Mouse (Mus musculus): ENCODE measurements at regions not wholly inside any gene's neighbourhood (a gene's known extent, or its start where the extent isn't known, plus 50 kb on each side); places are given as distances from the start of the nearest gene placed in this dataset.
"Not testable (repeated sequence)": the region's sequence is repeated elsewhere in the genome, so short reads cannot be mapped to it uniquely, and the experiment has no call there.

DNA sequence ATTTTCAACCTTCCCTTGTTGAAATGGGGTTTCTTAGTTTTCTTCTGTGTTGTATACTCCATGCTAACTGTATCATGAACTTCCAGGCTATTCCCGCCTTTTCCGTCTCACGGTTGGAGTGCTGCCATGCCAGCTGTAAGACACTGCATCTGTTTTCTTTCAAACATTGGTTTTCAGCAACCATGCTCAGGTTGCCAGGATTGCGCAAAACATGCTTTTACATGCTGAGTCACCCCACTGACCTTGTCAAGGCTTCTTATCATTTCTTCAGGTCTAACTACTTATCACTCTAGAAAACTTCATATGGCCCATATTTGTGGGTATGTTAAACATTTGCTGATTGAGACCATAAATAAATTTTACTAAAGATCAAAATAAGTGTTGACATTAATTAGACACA, 551.2 kb downstream of the Tlr4 start:
- in situ Hi-C loops (cut with MboI, MseI): no loop called here

DNA sequence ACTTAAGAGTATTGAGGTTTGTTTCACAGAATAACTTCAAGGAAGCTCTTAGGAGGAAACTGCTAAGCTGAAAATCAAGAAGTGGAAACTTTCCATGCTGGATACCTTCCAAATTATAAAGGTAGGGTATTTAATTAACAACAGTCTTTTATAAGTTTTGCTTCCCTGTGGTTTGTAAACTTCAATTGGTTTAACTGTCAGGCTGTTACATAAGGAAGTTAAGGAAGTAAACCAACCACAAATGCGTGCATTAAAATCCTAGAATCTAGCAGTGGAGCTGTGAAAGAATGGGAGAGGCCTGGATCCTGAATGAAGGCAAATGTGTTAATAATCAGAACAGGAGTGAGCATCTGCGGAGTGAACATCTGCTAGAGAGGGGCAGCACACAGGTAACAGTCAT, 560.5 kb downstream of the Tlr4 start:
- in situ Hi-C loops (cut with MboI, MseI): no loop called here

DNA sequence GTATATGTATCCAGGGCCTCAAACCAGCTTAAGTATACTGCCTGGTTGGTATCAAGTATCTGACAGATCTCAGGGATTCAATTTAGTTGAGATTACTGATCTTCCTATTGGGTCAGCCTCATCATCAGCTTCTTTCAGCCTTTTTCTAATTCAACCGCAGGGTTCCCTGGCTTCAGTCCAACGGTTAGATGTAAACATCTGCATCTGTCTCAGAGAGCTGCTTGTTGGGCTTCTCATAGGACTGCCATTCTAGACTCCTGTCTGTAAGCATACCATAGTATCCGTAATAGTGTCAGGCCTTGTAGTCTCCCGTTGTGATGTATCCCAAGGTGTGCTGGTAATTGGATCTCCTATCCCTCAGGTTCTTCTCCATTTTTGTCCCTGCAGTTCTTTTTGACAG, 575.6 kb downstream of the Tlr4 start:
- in situ Hi-C loops (cut with MboI, MseI): no loop called here

DNA sequence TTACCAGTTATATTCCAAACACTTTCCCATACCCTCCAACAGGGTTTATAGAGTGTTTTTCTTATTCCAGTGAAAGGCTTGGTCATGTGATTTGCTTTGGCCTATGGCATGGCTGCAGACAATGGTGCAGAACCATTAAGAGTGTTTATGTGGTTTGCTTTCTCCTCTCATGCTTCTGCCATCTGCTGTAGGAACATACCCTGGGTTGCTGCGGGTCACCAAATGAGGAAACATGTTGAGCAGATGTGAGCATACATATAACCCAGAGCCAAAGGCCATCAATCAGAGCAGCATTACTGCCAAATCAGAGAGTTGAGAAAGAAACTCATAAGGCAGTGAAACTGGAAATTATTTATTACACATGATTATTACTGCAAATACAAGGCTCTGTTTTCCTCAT, 596.7 kb downstream of the Tlr4 start:
- in situ Hi-C loops (cut with MboI, MseI): no loop called here

DNA sequence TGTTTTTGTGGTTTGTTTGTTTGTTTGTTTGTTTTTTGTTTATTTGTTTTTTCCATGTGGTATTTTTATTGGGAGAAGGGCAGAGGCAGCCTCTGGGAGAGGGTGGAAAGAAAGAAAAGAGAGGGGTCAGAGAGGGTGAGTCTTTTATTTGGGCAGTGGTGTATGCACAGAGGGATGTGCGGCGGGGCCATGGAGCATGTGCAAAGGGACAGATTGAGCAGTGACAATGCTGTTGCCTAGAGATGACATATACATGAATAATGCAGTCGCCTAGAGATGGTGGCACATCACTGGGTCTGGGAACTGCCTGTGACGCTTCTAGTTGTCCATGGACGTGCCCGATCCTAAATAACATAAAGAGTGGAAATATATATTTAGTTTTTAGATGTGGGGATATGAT, 598.3 kb downstream of the Tlr4 start:
- in situ Hi-C loops (cut with MboI, MseI): loop anchor here (5.0 kb wide), 1 partner anchor 433 kb away; no protein-coding TSS in a partner anchor

DNA sequence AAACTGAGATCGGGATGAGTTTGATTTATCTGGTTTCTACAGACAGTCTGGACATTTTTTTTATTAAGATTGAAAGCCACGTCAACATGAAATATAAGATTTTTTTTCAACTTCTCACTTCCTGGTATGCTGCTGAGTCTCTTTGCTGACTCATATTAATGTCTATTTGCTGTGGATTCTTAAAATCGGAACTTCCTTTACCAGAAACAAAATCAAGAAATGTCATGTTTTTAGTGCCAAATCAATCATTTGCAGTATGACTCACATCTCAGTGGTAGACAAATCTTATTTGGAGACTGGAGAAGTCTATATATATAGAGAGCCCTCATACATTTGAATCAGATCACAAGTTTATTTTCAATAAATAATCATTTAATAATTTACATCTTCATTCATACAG, 620.5 kb downstream of the Tlr4 start:
- in situ Hi-C loops (cut with MboI, MseI): no loop called here

DNA sequence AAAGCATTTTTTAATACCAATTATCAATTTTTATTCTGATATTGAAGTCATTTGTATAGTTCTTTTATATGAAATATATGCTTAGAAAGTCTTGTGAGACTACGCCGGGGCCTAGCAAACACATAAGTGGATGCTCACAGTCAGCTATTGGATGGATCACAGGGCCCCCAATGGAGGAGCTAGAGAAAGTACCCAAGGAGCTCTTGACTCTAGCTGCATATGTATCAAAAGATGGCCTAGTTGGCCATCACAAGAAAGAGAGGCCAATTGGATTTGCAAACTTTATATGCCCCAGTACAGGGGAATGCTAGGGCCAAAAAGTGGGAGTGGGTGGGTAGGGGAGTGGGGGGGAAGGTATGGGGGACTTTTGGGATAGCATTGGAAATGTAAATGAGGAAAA, 632.5 kb downstream of the Tlr4 start:
- in situ Hi-C loops (cut with MboI, MseI): not testable (repeated sequence)

DNA sequence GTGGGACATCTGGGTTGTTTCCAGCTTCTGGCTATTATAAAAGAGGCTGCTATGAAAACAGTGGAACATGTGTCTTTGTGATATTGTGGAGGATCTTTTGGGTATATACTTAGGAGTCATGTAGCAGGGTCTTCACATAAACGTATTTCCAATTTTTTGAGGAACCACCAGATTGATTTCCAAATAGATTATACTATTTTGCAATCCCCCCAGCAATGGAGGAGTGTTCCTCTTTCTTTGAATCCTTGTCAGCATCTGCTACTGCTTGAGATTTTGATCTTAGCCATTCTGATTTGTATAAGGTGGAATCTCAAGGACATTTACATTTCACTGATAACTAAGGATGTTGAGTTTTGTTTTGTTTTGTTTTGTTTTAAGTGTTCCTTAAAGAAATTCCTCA, 645.6 kb downstream of the Tlr4 start:
- in situ Hi-C loops (cut with MboI, MseI): no loop called here

DNA sequence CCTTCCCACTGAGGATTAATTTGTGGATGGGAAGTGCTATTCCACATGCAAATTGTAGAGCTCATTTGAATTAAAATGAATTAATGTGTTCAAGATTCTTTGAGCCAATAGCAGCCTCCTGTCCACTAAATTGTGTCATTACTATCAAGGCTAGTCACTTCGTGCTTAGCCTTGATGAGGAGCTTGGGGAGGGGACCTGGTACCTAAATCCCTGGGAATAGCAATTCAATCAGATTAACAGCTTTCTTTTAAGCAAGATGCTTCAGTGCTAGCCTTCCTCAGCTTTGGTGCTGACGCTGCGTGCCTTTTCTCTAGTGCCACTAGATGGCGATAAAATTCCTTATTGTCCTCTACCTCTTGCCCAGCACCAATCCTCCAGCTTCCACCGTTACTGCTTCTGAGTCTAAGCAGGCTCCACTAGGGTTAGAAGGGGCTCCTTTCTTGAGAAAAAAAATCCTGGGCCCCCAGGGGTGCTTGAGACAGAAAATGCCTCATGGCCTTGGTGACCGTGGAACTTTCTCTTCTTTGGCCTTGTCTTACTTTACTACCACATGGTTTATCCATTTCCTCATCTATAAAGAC, 650.0 kb downstream of the Tlr4 start:
- in situ Hi-C loops (cut with MboI, MseI): no loop called here

DNA sequence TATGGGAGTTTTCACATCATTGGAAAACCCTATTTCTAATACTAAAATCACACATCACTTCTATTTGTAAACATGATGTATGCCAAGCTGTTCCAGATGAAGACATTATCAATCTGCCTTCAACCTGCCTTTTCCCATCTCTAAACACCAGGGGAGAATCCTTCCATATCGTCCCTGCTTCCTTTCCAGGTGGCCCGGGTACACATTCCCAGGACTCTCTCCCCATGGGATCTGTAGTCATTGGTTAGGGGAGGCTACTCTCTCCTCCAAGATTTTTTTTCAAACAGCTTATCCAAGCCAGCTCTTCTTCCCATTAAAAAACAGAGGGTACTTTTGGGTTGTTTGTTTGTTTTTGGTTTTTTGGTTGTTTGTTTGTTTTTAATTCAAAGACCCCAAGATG, 650.7 kb downstream of the Tlr4 start:
- in situ Hi-C loops (cut with MboI, MseI): no loop called here

DNA sequence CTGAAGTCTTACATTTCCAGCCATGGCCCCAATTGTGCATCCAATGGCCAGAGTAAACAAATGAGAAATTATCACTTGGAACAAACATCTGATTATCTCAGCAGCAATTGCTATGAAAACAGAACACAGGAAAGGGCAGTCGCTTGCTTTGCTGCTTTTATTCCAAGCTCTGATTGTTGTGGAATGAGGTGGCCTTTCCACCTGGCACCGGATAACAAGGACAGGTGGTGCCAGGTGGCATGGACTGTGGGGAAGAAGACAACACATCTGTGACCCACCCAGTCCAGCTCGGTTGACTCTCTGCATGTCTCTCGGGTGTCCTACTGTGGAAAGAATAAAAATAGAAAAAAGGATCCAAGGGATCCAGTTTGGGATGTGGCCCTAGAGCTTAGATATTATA, 694.9 kb downstream of the Tlr4 start:
- in situ Hi-C loops (cut with MboI, MseI): no loop called here

DNA sequence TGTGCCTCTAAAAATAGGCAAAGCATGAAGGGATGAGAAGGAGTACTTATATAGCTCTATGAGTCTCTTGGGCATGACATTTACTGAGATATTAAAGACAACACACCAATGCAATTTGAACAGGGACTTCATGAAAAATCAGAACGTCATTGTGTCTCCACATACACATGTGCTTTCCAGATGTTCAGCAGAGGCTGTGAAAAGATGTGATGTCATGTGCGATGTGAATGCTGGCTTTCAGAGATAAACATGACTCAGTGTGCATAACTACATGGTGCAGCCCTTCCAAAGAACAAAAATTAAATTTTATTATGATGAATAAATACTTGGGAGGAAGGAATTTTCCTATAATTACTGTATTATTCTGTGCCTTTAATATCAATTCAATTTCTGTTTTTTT, 695.8 kb downstream of the Tlr4 start:
- in situ Hi-C loops (cut with MboI, MseI): no loop called here

DNA sequence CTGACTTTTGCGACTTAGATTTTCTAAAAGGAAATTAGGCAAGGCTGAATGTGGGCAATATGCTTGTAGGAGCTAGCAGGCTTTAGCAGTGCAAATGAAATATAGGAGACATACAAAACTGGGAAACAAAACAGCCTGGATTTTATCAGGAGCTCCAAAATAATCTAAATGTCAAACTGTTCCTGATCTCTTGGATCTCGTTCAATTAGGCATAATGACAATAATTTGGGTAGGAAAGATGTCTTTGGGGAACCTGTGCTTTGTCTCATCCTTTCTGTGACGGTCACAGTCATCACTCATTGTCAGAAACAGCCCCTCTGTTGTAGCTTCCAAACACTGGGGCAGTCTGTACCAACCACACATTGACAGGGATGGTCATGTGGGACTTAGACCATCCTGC, 702.2 kb downstream of the Tlr4 start:
- in situ Hi-C loops (cut with MboI, MseI): no loop called here

DNA sequence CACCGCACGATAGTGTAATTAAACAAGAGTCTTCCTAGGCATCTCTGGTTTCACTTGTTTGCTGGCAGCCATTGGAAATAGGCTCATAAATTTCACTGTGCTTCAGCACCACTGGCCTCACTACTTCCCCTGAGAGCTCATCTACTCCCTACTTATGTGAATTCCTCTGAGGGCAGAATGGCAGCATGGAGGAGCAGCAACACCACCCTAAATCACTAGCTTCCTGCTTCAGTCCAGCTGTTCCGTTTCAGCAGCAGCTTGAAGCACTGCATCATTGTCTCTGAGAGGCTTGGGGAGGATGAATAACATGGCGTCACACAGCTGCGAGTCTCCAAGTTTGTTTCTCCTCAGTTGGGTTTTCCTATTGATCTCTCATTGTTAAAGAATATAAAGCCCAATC, 712.1 kb downstream of the Tlr4 start:
- in situ Hi-C loops (cut with MboI, MseI): no loop called here

DNA sequence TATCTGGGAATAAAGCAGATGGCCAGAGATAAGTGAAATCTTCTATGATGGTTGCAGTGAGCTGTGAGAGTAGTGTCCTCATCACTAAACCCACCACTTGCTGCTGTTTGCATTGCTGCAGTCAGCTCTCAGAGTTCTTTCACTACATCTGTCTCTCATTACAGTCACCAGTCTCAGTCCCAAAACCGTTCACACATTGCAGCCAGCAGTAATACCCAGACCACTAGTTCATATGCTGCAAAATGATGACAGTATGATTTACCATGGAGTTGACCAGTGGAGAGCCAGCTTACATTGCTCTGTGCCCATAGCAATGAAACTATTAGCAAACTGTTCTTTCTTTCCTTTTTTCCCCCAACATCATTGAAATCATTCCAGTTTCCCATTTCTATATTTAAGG, 718.6 kb downstream of the Tlr4 start:
- in situ Hi-C loops (cut with MboI, MseI): no loop called here

DNA sequence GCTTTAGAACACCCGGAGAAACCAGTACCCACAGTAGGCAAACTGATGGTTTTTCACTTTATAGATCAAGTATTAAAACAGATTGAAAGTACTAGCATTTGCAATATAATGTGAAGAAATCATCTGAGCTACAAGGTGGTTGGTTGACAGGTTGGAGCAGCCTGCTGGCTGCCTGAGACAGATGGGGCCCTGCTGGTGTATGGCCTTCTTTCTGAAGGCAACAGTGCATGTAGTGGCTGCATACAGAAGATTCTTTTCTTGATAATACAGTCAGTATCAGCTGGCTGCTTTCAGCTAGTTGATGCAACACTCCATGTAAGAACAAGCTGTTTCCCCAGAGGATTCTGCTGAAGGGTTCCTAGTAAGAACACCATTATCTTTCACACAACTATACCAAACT, 720.6 kb downstream of the Tlr4 start:
- in situ Hi-C loops (cut with MboI, MseI): no loop called here

DNA sequence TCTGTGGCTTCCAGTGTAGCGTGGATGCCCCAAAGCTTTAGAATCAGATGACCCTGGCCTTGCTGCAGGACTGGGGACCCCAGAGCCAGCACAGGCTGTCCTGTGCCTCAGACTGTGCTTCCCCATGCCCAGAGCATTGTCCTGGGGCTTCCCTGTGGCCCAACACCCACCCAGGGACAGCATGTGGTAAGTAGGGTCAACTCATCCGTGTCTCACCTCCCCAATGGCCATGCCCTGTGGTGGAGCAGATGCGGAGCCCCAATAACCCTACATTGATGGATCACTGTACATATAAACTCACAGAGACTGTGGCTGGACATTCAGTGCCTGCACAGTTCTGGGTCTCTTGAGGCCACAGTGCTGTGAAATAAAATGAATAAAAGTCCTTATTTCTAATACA, 726.1 kb downstream of the Tlr4 start:
- in situ Hi-C loops (cut with MboI, MseI): no loop called here

DNA sequence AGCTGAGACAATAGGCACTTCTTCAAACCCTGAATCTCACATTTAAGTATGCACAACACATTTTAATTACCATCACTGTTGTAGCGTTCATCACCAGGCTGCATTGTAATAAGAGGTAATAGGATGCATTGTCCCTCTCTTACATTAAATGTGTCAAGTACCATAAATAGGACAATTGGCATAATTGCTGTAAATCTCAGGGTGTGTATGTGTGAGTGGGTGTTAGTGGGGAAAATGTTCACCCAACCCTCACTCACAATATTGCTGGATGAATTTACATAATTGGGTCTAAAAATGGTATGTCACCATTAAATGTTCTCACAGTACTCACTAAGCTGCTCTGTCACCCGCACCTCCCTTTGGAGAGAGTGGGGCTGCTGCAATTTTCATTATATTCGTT, 747.4 kb downstream of the Tlr4 start:
- in situ Hi-C loops (cut with MboI, MseI): no loop called here

DNA sequence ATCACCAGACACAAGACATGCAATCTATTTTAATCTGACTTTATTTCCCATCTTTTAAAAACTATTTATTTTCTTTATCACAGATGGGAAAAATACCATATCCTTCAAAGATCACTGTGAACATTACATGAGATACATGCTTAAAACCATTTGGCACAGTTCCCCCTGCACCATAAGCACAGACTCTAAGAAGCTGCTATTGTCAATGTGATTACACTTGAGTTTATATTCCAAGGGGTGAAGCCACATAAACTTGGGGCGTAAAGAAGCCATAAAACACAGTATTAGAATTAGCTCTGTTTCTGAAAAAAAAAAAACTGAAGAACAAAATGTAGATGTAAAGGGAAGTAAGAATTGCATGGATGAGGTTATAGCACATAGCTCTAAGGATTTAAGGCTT, 762.1 kb downstream of the Tlr4 start:
- in situ Hi-C loops (cut with MboI, MseI): no loop called here

DNA sequence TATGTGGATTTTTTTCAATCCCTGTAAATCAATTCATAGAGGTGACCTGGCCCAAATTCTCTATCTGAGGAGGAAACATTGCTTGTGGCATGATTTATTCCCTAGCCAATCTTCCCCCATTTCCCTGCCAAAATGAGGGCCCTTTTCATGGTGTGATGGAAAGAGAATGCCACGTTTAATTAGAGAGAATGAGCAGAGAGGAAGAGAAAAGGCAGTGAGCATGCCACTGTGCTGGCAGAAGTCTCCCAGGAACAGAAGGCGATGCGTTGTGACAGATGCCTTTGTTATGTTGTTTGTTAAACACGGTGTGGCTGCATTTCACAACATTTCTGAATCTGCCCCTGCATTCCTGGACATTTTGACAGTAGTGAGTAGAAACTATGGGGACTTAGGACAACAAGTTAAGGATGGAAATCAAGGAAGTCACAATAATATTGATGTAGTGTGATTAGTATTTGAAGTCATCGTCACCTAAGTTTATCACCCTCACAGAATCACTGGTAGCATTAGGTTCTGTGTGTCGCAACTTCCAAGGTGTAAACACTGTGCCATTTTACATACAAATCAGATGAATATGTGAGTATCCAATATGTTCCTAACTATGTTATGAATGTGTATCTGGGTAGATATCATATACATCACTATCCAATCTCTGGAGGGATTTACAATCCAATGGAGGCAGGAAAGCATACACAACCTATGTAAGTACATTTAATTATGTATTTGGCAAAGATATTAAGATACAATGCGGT, 762.8 kb downstream of the Tlr4 start:
- in situ Hi-C loops (cut with MboI, MseI): no loop called here

DNA sequence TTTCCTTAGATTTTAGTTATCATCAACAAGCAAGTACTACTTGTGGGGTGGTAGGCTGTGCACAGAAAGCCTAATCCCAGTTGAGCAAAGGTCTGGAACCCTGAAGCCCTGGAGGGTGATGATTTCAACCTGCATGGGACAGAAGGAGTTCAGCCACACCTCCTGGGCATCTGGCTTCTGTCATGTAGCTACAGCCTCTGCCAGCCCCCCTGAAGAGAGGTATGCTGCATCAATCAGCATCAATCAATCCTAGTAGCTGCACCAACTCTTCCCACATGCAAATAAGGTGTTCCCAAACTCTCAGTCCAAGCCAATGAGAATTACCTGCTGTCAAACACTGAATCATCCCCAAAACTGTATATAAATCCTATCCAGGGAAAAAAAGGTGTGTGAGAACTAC, 779.8 kb downstream of the Tlr4 start:
- in situ Hi-C loops (cut with MboI, MseI): no loop called here

DNA sequence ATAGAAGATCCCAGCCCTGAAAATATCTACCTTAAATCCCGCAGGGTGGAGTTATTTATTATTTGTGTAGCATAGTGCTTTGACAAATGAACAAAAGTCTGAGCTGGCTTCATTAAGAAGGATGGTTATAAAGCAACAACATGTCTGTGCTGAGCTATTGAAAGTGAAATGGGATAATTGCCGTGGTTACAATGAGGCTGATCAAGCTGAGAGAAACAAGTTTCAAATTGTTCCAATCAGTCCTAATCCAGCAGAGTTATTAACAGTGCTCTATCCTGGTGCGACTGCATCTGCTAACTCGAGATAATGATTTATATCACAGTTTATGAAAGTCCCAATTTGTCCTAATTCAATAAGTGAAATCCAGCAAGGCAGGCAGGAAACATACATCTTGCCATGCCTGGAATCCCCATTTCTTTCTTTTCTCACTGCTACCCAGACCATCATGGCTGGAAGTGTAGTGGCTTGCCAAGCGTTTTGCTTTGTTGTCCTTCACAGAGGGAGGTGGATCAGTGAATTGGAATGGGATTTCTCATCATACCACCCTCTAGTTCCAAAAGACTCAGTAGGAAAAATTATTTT, 787.2 kb downstream of the Tlr4 start:
- in situ Hi-C loops (cut with MboI, MseI): no loop called here

DNA sequence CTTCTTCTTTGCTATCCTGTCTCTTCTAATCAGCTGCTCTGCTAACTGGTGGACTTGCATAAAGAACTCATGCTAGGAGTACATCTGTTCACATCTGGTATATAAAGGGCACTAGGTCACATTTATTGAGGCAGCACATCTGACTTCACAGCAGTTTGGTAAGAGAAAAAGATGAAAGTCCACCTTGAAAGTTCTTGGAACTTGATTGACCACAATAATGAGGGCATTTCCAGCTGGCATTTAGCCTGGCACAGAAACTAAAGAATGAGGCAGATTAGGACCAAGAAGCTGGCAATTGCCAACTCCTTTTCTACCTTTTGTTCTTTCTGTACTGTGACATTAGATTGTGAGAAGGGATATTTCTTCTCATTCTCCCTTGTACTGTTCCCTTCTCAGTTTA, 799.3 kb downstream of the Tlr4 start:
- in situ Hi-C loops (cut with MboI, MseI): no loop called here

DNA sequence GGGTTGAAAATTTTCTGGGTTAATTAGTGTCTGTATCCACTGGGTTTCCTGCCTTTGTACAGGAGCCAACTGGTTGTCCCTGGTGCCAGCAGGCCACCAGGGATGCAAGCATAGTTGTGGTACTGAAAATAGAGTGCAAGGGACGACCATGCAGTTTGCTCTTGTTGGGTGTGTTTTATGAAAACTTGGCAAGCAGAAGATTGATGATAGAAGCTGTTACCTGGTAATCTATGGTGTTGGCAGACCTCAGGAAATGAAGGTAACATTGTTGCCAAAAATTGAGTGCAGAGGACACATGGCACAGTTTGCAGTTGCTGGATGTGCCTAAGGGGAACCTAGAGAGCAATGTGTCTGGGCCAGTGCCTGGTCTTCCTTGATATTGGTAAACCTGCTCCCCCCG, 818.7 kb downstream of the Tlr4 start:
- in situ Hi-C loops (cut with MboI, MseI): no loop called here
